Mouse (Mus musculus) c-Kit-negative CD71-positive TER-119-positive erythroid progenitor cells, embryonic 14.5 days (primary cell): ENCODE data around the gene Itga8.

Source experiments
- DNase-seq: peaks from one replicate; pipeline ENCODE4 v3.0.0-alpha.2; 2013; ENCODE audit warnings: low read depth, low spot score

The Itga8 gene

GRCm38 (mm10) chr2:12301431-12302170 is at the start of gene Itga8:
TSS of gene Itga8 (minus strand) at chr2:12301922.
- DNase-seq, result no peak

GRCm38 (mm10) chr2:12348914-12349313 is 47.2 kb upstream of the Itga8 start:
- DNase-seq, result no peak

- DNase-seq, result no peak
Measured at GRCm38 (mm10) chr2:12331962-12332361, 30.2 kb upstream of the Itga8 start.

GRCm38 (mm10) chr2:12329620-12330019 is 27.9 kb upstream of the Itga8 start:
- DNase-seq, result no peak

DNA sequence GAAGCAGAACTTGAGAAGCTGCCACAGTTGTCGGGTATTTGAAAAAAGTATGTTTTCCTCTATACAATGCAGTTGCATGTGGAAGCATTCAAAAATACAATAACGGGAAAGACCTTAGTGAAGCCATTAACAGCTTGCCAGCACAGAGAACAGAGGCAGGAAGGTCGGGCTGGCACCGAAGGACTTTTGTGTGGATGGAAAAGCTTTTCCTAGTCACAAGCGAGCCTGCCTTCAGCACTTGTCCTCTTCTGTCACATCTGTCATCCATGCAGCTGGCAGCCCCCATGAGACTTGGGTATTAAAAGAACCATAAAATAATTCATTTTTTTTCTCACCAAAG is 27.3 kb upstream of the Itga8 start:
- DNase-seq, result no peak

DNA sequence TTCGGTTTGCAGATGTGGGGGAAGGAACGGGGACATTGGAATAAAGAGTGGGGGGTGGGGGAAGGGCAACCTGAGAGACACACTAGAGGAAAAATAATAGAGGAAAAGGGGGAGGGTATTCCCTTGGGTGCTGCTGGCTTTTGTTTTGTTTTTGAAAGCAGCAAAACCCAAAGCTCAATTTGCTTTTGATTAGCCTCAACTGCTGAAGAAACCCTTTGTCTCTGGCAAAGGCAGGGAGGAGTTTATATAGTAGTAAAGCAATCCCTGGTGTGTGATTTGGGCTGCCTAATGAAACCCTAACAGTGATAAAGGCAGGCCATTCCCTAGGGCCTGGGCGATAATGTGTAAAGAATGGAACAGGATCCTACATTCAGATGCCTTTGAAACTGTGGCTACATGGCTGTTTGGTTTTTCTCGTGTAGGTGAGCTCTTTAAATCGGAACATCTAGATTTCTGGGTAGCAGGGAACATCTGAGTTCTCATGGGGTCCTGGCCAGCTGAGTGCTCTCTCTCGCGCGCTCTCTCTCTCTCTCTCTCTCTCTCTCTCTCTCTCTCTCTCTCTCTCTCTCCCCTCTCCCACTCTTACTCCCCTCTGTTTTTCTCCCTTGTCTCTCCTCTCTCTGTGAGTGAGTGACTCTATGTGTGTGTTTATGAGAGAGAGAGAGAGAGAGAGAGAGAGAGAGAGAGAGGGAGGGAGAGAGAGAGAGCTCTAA is 26.8 kb upstream of the Itga8 start:
- no peak for DNase-seq

GRCm38 (mm10) chr2:12327691-12328354 is 26.1 kb upstream of the Itga8 start:
- DNase-seq, result no peak

GRCm38 (mm10) chr2:12327216-12327615 is 25.5 kb upstream of the Itga8 start:
- DNase-seq, result peak; percentile 12

DNA sequence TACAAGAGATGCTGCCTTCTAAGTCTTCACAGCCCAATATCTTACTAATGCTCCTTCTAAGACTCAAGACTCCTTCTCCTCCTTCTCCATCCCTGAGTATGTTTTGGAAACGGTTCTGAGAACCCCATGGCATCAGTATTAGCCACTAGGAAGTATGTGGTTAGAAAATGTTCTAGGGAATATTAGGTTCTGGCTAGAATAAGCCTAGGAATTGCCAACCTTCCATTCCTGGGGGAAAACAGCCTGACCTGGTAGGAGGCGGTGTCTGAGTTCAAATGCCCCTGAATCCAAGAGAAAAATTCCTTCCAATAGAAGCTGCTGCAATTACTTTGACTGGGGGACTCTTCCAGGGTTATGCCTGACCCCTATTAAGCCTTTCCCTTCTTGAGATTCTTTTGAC is 24.1 kb upstream of the Itga8 start:
- no peak for DNase-seq

DNA sequence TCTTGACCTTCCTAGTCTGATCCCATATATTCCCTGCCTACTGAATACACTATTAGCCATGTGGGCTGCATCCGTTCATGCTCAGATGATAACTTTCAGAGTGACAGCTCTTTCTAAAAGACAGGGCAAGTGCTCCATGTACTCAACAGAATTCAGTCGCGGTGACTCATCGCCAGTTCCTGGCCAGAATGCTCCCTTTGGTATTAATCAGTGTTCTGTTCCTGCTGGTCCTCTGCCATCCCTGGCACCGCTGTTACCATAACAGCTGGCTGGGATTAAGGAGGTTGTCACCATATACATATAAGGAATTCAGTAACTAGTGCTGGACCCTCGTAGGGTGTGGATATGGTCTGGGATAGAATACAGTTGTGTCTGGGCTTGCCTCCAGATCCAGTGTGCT is 23.7 kb upstream of the Itga8 start:
- DNase-seq, result no peak

DNA sequence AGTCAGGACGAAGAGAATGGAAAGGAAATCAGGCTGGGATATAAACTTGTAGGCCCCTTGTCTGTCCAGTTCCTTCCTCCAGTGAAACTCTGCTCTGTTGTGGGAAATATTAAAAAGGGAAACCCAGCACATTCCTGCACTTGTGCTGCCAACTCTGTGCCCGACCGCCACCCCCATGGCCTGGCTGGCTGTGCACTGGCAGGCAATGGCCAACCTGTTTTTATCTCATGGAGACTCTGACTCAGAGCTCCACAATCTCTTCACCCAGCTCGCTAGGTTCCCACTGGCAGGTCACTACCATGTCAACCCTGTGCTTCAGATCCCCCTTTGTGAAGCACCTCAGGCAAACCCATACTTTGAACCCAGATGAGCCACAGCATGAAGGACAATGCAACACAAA is 19.2 kb upstream of the Itga8 start:
- no peak for DNase-seq

GRCm38 (mm10) chr2:12318715-12319114 is 17.0 kb upstream of the Itga8 start:
- no peak for DNase-seq

DNA sequence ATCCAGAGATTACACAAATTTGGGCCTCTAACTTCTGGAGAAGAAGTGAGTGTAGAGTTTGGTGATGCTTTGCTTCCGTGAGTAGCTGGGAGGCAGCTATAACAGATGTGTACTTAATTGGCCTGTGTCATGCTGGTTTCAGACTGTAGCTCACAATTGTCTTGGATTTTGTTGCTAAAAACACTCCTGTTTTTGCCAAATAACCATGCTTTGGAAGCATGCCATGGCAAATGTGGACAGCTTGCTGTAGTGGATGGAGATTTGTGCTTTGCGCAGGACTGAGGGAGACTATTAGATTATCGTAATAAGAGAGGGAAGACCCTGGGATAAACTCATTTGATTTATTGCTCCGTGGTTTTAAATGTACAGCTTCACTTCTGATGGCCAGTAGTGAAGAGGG is 16.3 kb upstream of the Itga8 start:
- no peak for DNase-seq

DNA sequence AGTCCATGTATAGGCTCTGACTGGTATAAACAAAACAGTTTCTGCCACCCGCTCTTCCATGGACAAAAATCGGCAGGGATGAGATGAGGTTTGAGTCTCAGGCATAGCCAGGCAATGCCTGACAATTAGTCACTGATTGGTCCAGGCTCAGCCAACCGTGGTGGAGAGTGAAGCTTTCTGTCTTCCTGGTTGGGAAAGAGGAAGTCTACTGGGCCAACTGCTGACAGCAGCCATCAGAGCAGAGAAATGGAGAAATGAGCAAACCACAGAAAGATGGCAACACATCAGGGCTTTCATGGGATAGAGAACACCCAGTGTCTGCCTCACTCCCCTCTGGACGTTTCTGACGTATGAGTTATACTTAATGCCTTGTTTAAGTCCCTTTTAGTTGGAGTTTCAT is 15.6 kb upstream of the Itga8 start:
- DNase-seq, result no peak

GRCm38 (mm10) chr2:12316361-12316760 is 14.6 kb upstream of the Itga8 start:
- DNase-seq, result no peak

DNA sequence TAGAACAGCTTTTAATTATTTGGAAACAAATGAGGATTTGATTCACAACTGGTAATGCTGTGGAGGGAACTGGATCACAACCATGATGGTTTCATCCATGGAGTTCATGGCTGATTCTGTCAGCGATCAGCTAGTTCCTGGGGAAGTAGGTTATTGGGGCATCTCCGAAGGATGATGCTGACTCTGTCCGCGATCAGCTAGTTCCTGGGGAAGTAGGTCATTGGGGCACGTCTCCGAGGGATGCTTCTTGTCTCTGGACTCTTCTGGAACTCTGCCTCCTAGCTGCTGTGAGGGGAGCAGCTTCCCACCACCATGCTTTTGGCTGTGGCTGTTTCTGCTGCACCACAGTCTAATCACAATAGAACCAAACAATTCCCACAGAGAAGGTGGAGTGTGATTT is 12.3 kb upstream of the Itga8 start:
- no peak for DNase-seq

- DNase-seq, result no peak
Measured at GRCm38 (mm10) chr2:12308466-12308865, 6.7 kb upstream of the Itga8 start.

- DNase-seq, result no peak
Measured at GRCm38 (mm10) chr2:12307311-12307710, 5.6 kb upstream of the Itga8 start.

DNA sequence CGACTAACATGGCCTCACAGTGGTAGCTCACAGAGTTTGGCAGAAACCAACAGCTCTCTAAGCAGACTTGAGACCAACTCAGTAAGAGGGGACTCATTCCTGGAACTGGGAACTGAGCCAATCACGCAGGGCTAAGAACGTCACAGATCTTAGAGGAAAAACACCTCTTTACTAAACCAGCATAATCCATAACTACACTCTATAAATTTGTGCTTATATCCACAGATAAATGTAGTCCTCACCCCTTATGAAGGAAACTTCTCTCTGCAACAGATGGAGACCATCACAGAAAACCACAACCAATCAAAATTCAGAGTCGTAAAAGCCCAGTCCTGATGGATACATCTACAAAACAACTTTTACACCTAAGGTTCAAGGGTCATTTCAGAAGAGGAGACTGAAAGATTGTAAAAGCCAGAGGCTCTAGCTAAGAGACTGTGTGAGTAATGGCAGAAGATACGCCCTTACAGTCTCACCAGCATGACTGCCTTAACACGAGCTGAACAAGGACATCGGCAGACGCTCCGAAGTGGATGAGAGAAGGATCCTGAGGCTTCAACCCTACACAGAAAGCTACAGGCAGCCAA is 3.4 kb upstream of the Itga8 start:
- no peak for DNase-seq

DNA sequence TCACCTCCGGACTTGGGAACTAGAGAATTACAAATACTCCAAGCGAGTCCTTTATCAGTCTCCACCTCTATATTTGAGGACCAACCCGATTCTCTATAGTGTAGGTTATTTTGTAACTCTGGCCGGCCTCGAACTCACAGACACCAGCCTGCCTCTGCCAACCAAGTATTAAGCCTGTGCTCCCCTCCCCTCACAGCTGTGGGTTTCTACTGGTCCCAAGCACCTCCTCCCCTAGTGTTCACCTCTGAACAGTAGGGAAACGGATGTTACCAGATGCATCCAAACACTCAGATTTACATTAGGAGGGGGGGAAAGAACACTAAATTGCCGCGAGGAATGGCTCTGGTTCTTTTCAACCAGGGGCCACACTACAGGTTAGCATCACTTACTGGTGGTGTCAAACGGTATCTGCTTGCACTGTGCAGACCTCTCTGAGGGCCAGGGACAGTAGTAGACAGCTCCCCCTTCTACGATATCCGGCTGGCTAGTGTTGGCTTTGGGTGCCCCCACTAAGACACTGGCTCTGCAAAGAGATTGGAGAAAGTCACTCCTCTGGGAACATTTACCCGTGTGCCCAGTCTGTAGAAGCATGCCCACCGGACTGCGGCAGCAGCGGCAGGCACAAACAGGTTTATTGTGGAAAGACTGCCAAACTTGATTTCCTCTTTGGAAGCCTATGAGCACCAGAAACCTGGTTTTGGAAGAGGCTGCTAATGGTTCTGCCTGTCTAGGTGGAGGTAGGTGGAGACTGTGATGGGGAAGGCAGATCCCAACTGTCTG is 1.1 kb downstream of the Itga8 start:
- no peak for DNase-seq

- DNase-seq, result no peak
Measured at GRCm38 (mm10) chr2:12297287-12297686, 4.4 kb downstream of the Itga8 start.

- DNase-seq, result no peak
Measured at GRCm38 (mm10) chr2:12295150-12295549, 6.6 kb downstream of the Itga8 start.
